Mouse (Mus musculus) cortical plate, adult 2 months (tissue): ENCODE data around the gene Mmp25.

ENCODE experiments used
- CTCF ChIP-seq: fragments of 200-500 bp; IDR thresholded peaks from 2 replicates; pipeline ENCODE4 v1.5.1; 2011; ENCODE audit warnings: mild to moderate bottlenecking, control low read depth, low read length; ENCODE audit not compliant: insufficient read depth; ENCODE audit errors: extremely low read depth
- POLR2A ChIP-seq: fragments of 200-500 bp; IDR thresholded peaks from 2 replicates; pipeline ENCODE4 v1.6.1; 2011; ENCODE audit warnings: mild to moderate bottlenecking, low read length, control low read depth; ENCODE audit not compliant: insufficient read depth; ENCODE audit errors: extremely low read depth

GRCm38 (mm10) chr17:23599605-23600063, 45.4 kb downstream of the Mmp25 start:
- TF ChIP-seq POLR2A (no peak), CTCF (no peak)
